Mouse (Mus musculus): ENCODE results near the gene Uqcr10. TPM values are rescaled to one million over a fixed set of nuclear protein-coding genes. Genes with fewer than 3 reads are reported as not detected.

The Uqcr10 gene
- polyA plus RNA-seq, 1 experiment, result 641 TPM

DNA sequence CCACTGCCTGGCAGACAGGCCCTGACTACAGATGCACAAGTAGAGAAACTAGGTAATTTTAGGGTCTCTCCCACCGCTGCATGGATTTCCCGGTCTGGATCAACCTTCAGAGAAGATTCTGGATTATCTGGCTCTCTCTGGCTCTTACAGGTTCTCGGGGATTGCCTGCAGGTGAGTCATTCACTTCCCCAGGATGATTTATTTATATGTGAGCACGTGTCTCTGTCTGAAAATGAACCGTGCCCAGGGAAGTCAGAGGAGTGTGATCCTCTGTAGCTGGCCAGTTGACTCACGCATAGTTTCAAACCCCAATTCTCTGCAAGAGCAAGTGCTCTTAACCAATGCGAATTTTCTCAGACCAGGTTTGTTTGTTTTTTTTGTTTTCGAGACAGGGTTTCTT is 3.4 kb downstream of the Uqcr10 start:
- H3K4me3 ChIP-seq (ENCODE audit: low read depth, low read length), result no peak overlapping the region
- no peak for TF ChIP-seq POLR2A (IDR thresholded peaks at IDR 0.05; ENCODE audit: low read depth, low read length)
- no peak for TF ChIP-seq CTCF (IDR thresholded peaks at IDR 0.05; ENCODE audit: extremely low read depth, insufficient read length, insufficient replicate concordance, low read depth, low read length)
- no peak overlapping the region for H3K27ac ChIP-seq (ENCODE audit: insufficient read depth, low read depth, low read length)
- WGBS, result 62% methylated on average over 8 of the region's 8 CpGs
- peaks cover 4% of the 10 kb centered on the region; the same call in 1 of the 2 replicates for H3K4me1 ChIP-seq (ENCODE audit: control insufficient read depth, insufficient read depth, insufficient read length, low read length)
- no peaks in the 10 kb centered on the region for H3K27me3 ChIP-seq (ENCODE audit: control insufficient read depth, insufficient read depth, low read length)
- peaks cover 18% of the 10 kb centered on the region for H3K36me3 ChIP-seq (ENCODE audit: control insufficient read depth, insufficient read depth, low read length)

DNA sequence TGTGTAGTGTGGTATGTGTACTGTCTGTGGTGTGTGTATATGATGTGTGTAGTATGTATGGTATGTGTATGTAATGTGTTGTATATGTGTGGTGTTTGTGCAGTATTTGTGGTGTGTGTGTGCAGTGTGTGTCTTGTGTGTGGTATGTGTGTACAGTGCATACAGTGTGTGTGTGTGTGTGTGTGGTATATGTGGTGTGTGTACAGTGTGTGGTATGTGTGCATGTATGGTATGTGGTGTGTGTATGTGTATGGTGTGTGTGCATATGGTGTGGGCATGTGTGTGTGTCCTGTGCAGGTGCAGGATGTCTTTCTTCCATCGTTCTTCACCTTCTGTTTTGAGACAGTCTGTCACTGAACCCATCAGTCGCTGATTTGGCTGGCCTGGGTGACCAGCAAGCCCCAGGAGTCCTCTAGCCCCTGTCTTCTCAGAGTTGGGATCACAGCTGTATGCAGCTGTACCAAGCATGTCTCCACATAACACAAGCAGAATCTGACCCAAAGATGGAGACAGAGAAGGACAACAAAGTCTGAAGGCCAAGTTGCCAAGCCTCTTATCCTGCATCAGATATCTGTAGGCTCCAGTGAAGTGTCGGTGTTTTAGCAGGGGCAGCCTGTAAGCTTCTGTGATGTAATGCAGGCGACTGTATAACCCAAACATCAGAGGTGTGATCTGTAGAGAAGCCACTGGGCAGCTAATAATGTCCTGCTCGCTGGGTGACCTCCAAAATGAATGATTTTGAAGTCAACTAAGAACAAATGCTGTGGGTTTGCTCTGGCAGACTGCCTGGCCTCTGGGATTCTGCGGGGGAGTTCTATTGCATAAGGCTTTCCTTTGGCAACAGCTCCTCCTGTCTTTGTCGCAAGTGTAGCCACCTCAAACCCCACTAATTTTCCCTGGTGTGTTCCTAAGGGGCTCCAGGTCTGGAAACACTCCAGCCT is 6.8 kb downstream of the Uqcr10 start:
- Histone ChIP-seq H3K27ac (ENCODE audit: insufficient read depth, low read depth, low read length) (no peak overlapping the region), H3K4me3 (ENCODE audit: low read depth, low read length) (no peak overlapping the region), H3K27me3 (ENCODE audit: control insufficient read depth, insufficient read depth, low read length) (no peaks in the 10 kb centered on the region), H3K36me3 (ENCODE audit: control insufficient read depth, insufficient read depth, low read length) (peaks cover 17% of the 10 kb centered on the region), H3K4me1 (ENCODE audit: control insufficient read depth, insufficient read depth, insufficient read length, low read length) (no peaks in the 10 kb centered on the region)
- WGBS, result 32% methylated on average over 7 of the region's 7 CpGs
- peak; percentile 10; the same call in 1 of the 2 replicates for TF ChIP-seq CTCF (IDR thresholded peaks at IDR 0.05; ENCODE audit: extremely low read depth, insufficient read length, insufficient replicate concordance, low read depth, low read length)
- no peak for TF ChIP-seq POLR2A (IDR thresholded peaks at IDR 0.05; ENCODE audit: low read depth, low read length)

DNA sequence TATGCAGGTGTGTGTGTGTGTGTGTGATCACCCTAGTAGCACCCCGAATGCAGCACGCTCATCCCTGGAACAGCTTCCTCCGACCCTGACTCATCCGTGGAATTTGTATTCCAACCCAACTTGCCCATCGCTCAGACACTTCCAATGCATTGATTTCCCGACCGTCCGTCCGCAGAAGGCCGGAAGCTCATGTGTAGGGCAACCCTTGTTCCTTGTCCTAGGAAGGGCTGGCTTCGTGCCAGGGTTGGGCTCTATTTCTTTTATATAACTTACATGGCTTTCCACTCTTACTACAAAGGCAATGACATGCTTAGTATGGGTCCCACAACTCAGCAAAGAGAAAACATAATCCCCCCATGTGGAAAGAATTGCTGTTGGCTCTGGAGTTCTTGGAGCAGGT is 12.0 kb downstream of the Uqcr10 start:
- TF ChIP-seq CTCF (IDR thresholded peaks at IDR 0.05; ENCODE audit: extremely low read depth, insufficient read length, insufficient replicate concordance, low read depth, low read length) (no peak), POLR2A (IDR thresholded peaks at IDR 0.05; ENCODE audit: low read depth, low read length) (no peak)
- no peaks in the 10 kb centered on the region for H3K36me3 ChIP-seq (ENCODE audit: control insufficient read depth, insufficient read depth, low read length)
- no peak overlapping the region for H3K27ac ChIP-seq (ENCODE audit: insufficient read depth, low read depth, low read length)
- 54% methylated on average over 11 of the region's 11 CpGs for WGBS
- H3K4me1 ChIP-seq (ENCODE audit: control insufficient read depth, insufficient read depth, insufficient read length, low read length), result peaks cover 6% of the 10 kb centered on the region; the same call in 1 of the 2 replicates
- H3K27me3 ChIP-seq (ENCODE audit: control insufficient read depth, insufficient read depth, low read length), result no peaks in the 10 kb centered on the region
- H3K4me3 ChIP-seq (ENCODE audit: low read depth, low read length), result no peak overlapping the region

DNA sequence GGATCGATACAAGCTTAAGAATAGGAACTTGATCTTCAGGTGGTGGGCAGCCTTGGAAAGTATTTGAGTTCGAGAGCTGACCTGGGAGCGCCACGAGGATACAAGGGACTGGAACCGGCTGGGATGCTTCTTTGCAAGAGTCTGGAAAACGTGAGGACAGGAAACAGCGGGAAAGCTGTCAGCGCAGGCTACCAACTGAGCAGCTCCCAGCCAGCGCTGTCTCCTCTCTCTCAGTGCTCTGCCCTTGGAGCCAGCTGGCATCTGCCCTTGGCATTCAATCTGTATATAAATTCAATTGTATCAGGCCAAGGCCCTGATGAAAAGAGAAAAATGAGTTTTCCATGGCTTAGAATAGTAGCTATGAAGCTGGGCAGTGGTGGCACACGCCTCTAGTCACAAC is 12.9 kb downstream of the Uqcr10 start:
- no peaks in the 10 kb centered on the region for H3K36me3 ChIP-seq (ENCODE audit: control insufficient read depth, insufficient read depth, low read length)
- H3K4me1 ChIP-seq (ENCODE audit: control insufficient read depth, insufficient read depth, insufficient read length, low read length), result peaks cover 6% of the 10 kb centered on the region; the same call in 1 of the 2 replicates
- H3K4me3 ChIP-seq (ENCODE audit: low read depth, low read length), result no peak overlapping the region
- no peak overlapping the region for H3K27ac ChIP-seq (ENCODE audit: insufficient read depth, low read depth, low read length)
- WGBS, result 80% methylated on average over 10 of the region's 10 CpGs
- TF ChIP-seq CTCF (IDR thresholded peaks at IDR 0.05; ENCODE audit: extremely low read depth, insufficient read length, insufficient replicate concordance, low read depth, low read length), result no peak
- no peak for TF ChIP-seq POLR2A (IDR thresholded peaks at IDR 0.05; ENCODE audit: low read depth, low read length)
- H3K27me3 ChIP-seq (ENCODE audit: control insufficient read depth, insufficient read depth, low read length), result no peaks in the 10 kb centered on the region

DNA sequence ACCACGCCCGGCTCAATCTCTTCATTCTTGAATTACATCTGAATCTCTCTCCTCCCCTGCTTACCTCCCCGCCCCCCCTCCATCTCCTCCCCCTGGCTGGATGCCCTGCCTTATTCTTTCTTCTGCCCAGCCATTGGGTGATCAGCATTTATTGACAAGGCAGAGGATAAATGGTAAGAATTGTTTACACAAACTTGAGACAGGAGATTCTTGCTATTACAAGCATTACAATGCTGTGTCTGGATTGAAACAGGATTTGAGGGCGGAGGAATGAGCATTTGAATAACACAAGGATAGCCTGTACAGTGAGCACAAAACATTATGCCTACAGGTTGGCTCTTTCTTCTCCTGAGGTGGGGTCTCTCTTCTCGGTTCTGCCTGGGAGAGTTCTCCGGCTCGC is 13.8 kb downstream of the Uqcr10 start:
- no peak overlapping the region for H3K27ac ChIP-seq (ENCODE audit: insufficient read depth, low read depth, low read length)
- no peak for TF ChIP-seq POLR2A (IDR thresholded peaks at IDR 0.05; ENCODE audit: low read depth, low read length)
- no peak for TF ChIP-seq CTCF (IDR thresholded peaks at IDR 0.05; ENCODE audit: extremely low read depth, insufficient read length, insufficient replicate concordance, low read depth, low read length)
- H3K27me3 ChIP-seq (ENCODE audit: control insufficient read depth, insufficient read depth, low read length), result no peaks in the 10 kb centered on the region
- 80% methylated on average over 7 of the region's 7 CpGs for WGBS
- H3K4me3 ChIP-seq (ENCODE audit: low read depth, low read length), result no peak overlapping the region
- H3K4me1 ChIP-seq (ENCODE audit: control insufficient read depth, insufficient read depth, insufficient read length, low read length), result peaks cover 6% of the 10 kb centered on the region; the same call in 1 of the 2 replicates
- no peaks in the 10 kb centered on the region for H3K36me3 ChIP-seq (ENCODE audit: control insufficient read depth, insufficient read depth, low read length)

DNA sequence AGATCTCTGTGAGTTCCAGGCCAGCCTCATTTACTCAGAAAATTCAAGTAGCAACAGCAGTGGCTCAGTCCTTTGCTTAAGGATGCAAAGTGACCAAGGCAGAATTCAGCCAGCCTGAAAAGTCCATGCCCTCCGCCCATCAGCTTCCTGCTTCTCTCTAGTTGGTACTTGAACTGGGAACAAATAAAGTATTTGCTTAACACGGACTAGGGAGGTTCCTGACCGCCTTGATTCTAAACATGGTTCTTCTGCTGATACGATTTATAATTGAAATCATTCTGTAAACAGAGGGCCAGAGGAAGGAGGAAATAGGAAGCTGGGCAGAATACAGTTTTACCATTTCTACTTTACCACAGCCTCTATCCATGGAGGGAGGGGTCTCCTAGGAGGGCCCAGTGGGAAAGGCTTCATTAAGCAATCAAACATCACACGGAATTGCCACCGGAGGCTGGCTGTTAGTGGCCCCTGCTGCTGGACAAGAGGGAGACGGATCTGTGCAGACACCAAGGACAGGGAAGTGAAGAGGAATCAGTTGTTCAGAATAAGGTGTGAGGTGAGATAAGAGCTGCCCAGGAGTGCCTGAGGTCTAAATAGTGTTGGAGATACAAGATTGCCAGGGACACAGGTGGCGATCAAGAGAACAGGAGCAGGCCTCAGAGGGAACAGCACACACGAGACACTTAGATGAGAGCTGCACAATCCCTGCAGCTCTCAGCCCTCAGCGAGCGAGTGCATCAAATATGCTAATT is 15.3 kb downstream of the Uqcr10 start:
- 28% methylated on average over 11 of the region's 11 CpGs for WGBS
- Histone ChIP-seq H3K27ac (ENCODE audit: insufficient read depth, low read depth, low read length) (no peak overlapping the region), H3K36me3 (ENCODE audit: control insufficient read depth, insufficient read depth, low read length) (no peaks in the 10 kb centered on the region), H3K27me3 (ENCODE audit: control insufficient read depth, insufficient read depth, low read length) (no peaks in the 10 kb centered on the region), H3K4me3 (ENCODE audit: low read depth, low read length) (no peak overlapping the region), H3K4me1 (ENCODE audit: control insufficient read depth, insufficient read depth, insufficient read length, low read length) (peaks cover 6% of the 10 kb centered on the region; the same call in 1 of the 2 replicates)
- no peak for TF ChIP-seq POLR2A (IDR thresholded peaks at IDR 0.05; ENCODE audit: low read depth, low read length)
- TF ChIP-seq CTCF (IDR thresholded peaks at IDR 0.05; ENCODE audit: extremely low read depth, insufficient read length, insufficient replicate concordance, low read depth, low read length), result no peak

DNA sequence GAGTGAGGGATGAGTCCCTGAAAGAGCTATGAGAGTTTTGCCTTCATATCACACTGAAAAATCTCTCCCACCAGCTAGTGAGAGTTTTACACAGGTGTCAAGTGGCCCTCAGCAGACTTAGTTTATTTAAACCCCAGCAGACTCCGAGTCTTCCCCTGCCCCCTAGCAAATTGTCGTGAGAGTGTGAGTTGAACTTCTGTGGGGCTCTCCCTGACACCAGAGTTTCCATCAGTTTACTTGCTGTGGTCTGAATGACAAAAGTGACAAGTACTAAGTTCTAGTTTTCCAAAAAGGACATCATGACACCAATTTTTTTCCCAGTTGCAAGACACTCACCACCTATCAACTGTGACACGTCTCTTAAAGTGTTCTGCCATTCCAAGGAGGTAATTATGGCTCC is 16.3 kb downstream of the Uqcr10 start:
- Histone ChIP-seq H3K4me1 (ENCODE audit: control insufficient read depth, insufficient read depth, insufficient read length, low read length) (peaks cover 6% of the 10 kb centered on the region; the same call in 1 of the 2 replicates), H3K36me3 (ENCODE audit: control insufficient read depth, insufficient read depth, low read length) (peaks cover 6% of the 10 kb centered on the region), H3K27ac (ENCODE audit: insufficient read depth, low read depth, low read length) (no peak overlapping the region), H3K27me3 (ENCODE audit: control insufficient read depth, insufficient read depth, low read length) (no peaks in the 10 kb centered on the region), H3K4me3 (ENCODE audit: low read depth, low read length) (no peak overlapping the region)
- WGBS, result 58% methylated on average over 3 of the region's 3 CpGs
- TF ChIP-seq POLR2A (IDR thresholded peaks at IDR 0.05; ENCODE audit: low read depth, low read length), result no peak
